Mouse (Mus musculus): ENCODE results near the gene Rps15a. TPM values are rescaled to one million over a fixed set of nuclear protein-coding genes. Genes with fewer than 3 reads are reported as not detected.
A peak's percentile ranks its signal among the peaks of the same experiment; 100 is the strongest.

Rps15a gene
- 800 to 2,076 TPM (median 1,708 TPM) in 3 replicates for total RNA-seq (2017)

GRCm38 (mm10) chr7:118115877-118116568 lies at the start of gene Rps15a:
Rps15a (minus strand) TSS chr7:118116188.
- ATAC-seq (replicated peaks; ENCODE audit: insufficient number of reproducible peaks, low FRiP score, low TSS enrichment, poor library complexity, severe bottlenecking) = peak; percentile 78

DNA sequence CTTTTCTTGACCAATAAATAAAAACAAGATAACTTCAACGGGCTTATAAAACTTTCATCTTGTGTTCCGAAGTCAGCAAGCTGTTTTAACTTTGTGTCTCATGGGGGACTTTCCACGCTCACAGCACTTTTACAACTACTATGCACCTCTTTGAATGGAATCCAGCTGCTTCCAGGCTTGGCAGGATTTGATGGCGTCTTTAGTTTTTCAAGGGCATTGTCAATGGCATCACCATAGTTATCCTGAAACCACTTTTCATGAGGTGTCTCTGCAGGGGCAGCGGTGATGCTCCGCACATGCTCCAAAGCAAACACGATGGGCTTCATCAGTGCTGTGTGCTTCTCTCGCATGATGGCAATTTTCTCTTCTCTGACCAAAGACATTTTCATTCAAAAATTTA lies 47.0 kb upstream of the Rps15a start:
- no peak for ATAC-seq (replicated peaks; ENCODE audit: insufficient number of reproducible peaks, low FRiP score, low TSS enrichment, poor library complexity, severe bottlenecking)

DNA sequence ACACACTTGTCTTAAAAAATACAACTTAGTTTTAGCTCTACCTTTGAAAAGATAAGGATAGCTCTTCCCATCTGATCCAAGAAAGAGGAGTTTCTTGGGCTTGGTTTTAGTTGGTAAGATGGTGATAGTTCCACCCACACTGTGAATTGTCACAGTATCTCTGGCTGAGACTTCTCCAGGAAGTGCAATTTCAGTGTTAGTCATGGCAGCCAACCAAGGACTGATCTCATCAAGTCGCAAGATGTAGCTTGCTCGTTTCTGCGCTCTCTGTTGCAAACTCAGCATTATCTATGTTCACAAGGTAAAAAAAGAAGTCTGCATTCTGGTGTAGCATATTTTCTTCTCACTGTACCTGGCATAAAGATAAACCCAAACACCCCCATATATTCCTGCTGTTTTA lies 44.1 kb upstream of the Rps15a start:
- ATAC-seq (replicated peaks; ENCODE audit: insufficient number of reproducible peaks, low FRiP score, low TSS enrichment, poor library complexity, severe bottlenecking) = no peak

GRCm38 (mm10) chr7:118156461-118156860 lies 40.5 kb upstream of the Rps15a start:
- no peak for ATAC-seq (replicated peaks; ENCODE audit: insufficient number of reproducible peaks, low FRiP score, low TSS enrichment, poor library complexity, severe bottlenecking)

GRCm38 (mm10) chr7:118154150-118154549 lies 38.2 kb upstream of the Rps15a start:
- ATAC-seq (replicated peaks; ENCODE audit: insufficient number of reproducible peaks, low FRiP score, low TSS enrichment, poor library complexity, severe bottlenecking) = no peak

GRCm38 (mm10) chr7:118143602-118144001 lies 27.6 kb upstream of the Rps15a start:
- ATAC-seq (replicated peaks; ENCODE audit: insufficient number of reproducible peaks, low FRiP score, low TSS enrichment, poor library complexity, severe bottlenecking) = no peak

- ATAC-seq (replicated peaks; ENCODE audit: insufficient number of reproducible peaks, low FRiP score, low TSS enrichment, poor library complexity, severe bottlenecking) = no peak
Observed at GRCm38 (mm10) chr7:118143123-118143522, 27.1 kb upstream of the Rps15a start.

DNA sequence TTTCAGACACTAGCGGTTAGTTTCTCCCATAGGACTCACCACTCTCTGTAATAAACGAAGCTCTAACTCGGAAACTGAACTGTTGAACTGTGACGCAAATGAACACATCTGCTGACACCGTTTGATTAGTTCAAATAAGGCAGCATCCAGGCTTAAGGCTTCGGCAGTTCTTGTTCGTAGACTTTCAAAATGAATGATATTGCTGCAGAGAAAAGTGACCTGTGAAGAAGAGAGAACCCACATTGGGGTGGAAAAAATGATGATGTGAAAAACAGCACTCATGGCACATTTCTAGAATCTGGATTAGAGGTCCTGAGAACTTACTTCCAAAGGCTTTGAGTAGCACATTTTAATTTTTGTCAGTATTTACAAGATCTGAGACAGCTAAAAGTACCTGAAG lies 25.3 kb upstream of the Rps15a start:
- ATAC-seq (replicated peaks; ENCODE audit: insufficient number of reproducible peaks, low FRiP score, low TSS enrichment, poor library complexity, severe bottlenecking) = no peak

DNA sequence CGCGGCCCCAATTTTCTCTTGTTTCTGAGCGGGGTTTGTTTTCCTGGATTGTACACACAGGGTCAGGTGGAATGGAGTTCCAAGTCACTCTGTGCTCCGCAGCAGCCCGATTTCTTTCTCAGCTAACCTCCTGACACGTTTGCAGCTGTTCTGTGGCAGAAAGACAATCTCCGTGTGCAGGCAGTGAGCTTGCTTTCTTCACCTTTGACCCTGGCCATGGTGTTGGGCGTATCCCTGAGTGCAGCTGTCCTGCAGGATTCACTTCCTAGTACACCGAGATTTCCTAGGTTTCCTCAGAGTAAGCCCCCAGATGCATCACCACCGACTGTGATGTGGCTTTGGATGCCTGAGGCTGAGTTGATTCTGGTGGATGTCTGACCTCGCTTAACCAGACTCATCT lies 19.1 kb upstream of the Rps15a start:
- ATAC-seq (replicated peaks; ENCODE audit: insufficient number of reproducible peaks, low FRiP score, low TSS enrichment, poor library complexity, severe bottlenecking) = no peak

DNA sequence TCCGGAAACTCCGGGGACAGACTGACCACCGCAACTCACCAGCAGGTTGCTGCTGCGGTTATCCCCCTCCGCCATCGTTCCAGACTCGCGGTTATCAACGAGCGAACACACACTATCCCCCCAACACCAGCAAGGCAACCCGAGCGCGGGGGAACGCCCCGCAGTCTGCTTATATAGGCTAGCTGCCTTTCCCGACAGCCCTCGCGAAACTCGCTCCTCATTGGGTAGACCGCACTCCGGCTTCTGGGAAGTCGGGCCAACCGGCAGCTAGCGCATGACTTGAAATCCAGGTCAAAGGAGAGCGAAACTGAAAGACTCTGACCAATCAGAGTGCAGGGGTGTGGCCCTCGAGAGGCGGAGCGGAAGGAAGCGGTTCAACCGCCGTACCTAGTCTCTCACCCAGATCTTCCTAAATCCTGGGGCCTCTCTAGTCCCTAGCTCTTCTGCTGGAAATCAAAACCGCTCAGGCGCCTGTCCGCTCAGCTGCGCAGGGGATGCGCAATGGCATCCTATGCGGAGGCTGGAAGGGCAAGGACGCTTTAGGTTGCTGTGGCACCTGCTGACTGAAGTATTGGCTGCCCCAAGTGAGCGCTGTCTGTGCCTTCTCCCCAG lies 13.5 kb upstream of the Rps15a start, which contains the start of gene Arl6ip1:
Gene Arl6ip1, minus strand, starts transcription at position 233 of the 612 bp plus-strand sequence.
- ATAC-seq (replicated peaks; ENCODE audit: insufficient number of reproducible peaks, low FRiP score, low TSS enrichment, poor library complexity, severe bottlenecking) = peak; percentile 98

DNA sequence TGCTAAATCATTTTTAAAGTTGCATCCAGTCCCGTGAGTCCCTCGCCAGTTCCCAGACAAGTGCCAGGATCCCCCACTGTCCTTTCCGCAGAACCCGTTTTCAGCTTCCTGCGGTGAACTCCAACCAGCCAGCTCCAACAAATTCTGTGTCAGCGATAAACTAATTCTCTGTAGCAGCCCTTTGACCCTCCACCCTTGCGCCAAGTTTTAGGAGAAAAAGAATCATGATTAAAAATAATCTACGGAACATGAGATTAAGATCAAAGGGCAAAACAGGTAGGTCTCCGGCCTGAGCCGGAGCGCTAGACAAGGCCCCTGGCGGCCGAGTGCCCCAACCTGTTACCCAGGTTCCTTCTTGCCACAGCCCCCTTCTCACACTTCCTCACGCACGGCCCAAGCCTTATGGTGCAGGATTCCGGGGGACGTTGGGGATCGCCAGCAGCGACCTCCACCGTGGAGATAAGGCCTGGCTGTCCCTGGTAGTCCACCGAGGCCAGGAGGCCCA lies 13.0 kb upstream of the Rps15a start:
- ATAC-seq (replicated peaks; ENCODE audit: insufficient number of reproducible peaks, low FRiP score, low TSS enrichment, poor library complexity, severe bottlenecking) = no peak

DNA sequence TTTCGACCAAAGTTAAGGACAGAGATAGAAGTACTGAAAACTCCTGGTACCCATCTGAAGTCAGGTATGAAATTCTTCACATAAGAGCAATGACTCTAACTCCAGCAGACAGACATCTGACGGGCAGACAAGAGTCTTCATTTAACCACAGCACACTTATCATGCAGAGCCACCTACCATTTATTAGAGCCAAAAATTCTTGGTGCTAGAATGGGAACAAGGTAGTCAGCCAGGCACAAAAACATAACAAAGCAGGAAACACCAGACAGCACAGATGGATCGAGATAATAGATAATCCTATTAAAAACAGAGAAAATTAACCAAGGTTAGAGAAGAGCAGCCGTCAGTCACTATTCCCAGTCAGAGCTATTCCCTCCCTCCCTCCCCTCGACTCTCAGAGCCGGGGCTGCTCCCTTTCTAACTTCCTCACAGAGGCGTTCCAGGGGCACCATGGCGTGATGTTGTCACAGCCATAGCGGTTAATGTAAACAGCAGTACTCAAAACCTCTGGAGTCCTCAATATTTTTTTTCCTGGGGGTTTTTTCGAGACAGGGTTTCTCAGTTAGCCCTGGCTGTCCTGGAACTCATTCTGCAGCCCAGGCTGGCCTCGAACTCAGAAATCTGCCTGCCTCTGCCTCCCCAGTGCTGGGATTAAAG lies 10.4 kb upstream of the Rps15a start:
- no peak for ATAC-seq (replicated peaks; ENCODE audit: insufficient number of reproducible peaks, low FRiP score, low TSS enrichment, poor library complexity, severe bottlenecking)

DNA sequence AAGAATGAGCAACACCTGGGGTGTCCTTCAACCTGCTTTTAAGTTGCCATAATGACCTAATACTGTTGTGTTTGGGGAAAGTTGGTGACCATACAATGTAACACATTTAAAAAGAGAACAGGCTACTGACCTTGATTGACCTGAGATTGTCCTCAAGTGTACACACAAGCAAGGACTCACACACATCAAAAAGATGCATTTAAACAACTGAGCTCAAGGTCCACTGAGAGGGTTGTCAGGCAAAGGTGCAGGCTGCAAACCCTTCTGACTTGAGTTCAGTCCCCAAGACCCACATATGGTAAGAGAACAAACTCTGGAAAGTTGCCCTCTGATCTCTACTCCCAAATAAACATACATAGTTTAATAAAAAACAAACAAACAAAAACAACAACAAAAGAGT lies 9.7 kb upstream of the Rps15a start:
- ATAC-seq (replicated peaks; ENCODE audit: insufficient number of reproducible peaks, low FRiP score, low TSS enrichment, poor library complexity, severe bottlenecking) = no peak

GRCm38 (mm10) chr7:118123512-118124411 lies 7.8 kb upstream of the Rps15a start:
- ATAC-seq (replicated peaks; ENCODE audit: insufficient number of reproducible peaks, low FRiP score, low TSS enrichment, poor library complexity, severe bottlenecking) = no peak

- no peak for ATAC-seq (replicated peaks; ENCODE audit: insufficient number of reproducible peaks, low FRiP score, low TSS enrichment, poor library complexity, severe bottlenecking)
Observed at GRCm38 (mm10) chr7:118122235-118122634, 6.2 kb upstream of the Rps15a start.

DNA sequence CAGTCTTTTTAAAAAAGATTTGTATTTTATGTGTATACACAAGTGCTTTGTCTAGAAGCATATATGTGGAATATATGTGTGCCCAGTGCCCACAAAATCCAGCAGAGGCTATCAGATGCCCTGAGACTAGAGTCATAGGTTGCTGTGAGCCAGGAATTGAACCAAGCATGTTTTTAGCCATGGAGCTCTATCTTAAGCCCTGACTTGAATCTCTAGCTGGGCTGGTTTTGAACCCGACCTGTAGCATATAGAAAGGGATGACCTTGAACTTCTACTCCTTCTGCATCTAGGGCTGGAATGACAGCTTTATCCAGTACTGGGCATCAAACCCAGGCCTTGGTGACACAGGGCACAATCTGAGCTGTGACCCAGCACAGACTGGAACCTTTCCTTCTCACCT lies 4.7 kb upstream of the Rps15a start:
- ATAC-seq (replicated peaks; ENCODE audit: insufficient number of reproducible peaks, low FRiP score, low TSS enrichment, poor library complexity, severe bottlenecking) = no peak

- ATAC-seq (replicated peaks; ENCODE audit: insufficient number of reproducible peaks, low FRiP score, low TSS enrichment, poor library complexity, severe bottlenecking) = 0 out of 2 replicates have a peak, but pooled peaks have one; percentile 23
Observed at GRCm38 (mm10) chr7:118119946-118120345, 4.0 kb upstream of the Rps15a start.

GRCm38 (mm10) chr7:118119142-118119541 lies 3.2 kb upstream of the Rps15a start:
- no peak for ATAC-seq (replicated peaks; ENCODE audit: insufficient number of reproducible peaks, low FRiP score, low TSS enrichment, poor library complexity, severe bottlenecking)

DNA sequence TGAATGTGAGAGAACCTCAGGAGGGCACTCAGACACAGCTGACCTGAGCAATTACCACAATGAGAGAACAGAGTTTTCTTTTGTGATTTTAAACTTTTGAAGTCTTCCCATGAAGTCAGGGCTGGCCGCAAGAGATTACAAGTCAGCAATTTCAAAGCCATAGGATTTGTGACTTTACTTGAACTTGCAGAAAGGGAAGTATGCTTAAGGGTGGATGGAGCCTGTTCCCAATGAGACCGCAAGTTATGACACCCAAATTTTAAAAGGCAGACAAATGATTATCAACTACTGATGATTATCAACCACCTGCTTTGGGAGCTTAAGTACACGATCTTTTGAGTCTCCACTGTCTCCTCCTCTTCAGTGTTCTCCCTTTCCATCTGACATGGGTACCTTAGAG lies 2.4 kb upstream of the Rps15a start:
- ATAC-seq (replicated peaks; ENCODE audit: insufficient number of reproducible peaks, low FRiP score, low TSS enrichment, poor library complexity, severe bottlenecking) = no peak

Data from monocyte, adult 5-6 weeks (primary cell).